Mouse (Mus musculus): ENCODE data around the gene Cadm1.

- no peak for TF ChIP-seq CTCF (IDR thresholded peaks at IDR 0.05 in 2 of 3, conservative IDR thresholded peaks at IDR 0.05 in 1 of 3; ENCODE audit: control insufficient read depth in 1 of 3, insufficient read depth in 1 of 3, low read depth in 2 of 3, low read length in 3 of 3, poor library complexity in 1 of 3, severe bottlenecking in 1 of 3)
- no peak for TF ChIP-seq POLR2AphosphoS2 (IDR thresholded peaks at IDR 0.05; ENCODE audit: low read length)
- no peak for TF ChIP-seq EP300 (IDR thresholded peaks at IDR 0.05; ENCODE audit: low read depth in 1 of 2, low read length in 2 of 2)
- TF ChIP-seq USF1 (IDR thresholded peaks at IDR 0.05; ENCODE audit: low read depth, low read length), result no peak
- TF ChIP-seq MYC (IDR thresholded peaks at IDR 0.05; ENCODE audit: low read depth, low read length), result no peak
- no peak for TF ChIP-seq USF2 (IDR thresholded peaks at IDR 0.05; ENCODE audit: borderline replicate concordance in 1 of 2, insufficient read depth in 1 of 2, low read depth in 1 of 2, low read length in 2 of 2)
- TF ChIP-seq BHLHE40 (IDR thresholded peaks at IDR 0.05; ENCODE audit: borderline replicate concordance, low read depth, low read length), result no peak
- TF ChIP-seq POLR2A (IDR thresholded peaks at IDR 0.05; ENCODE audit: control insufficient read depth in 1 of 2, insufficient read depth in 1 of 2, low read depth in 1 of 2, low read length in 2 of 2, poor library complexity in 1 of 2), result no peak
- no peak for TF ChIP-seq MYB (IDR thresholded peaks at IDR 0.05; ENCODE audit: low read depth, low read length)
- TF ChIP-seq ZC3H11A (IDR thresholded peaks at IDR 0.05; ENCODE audit: low read depth, low read length), result no peak
- TF ChIP-seq SMC3 (IDR thresholded peaks at IDR 0.05; ENCODE audit: low read depth, low read length), result no peak
- no peak for TF ChIP-seq CHD1 (IDR thresholded peaks at IDR 0.05; ENCODE audit: low read depth, low read length)
Observed at GRCm38 (mm10) chr9:47828762-47829161, 298.8 kb downstream of the Cadm1 start.
